In the genomic region with DNA sequence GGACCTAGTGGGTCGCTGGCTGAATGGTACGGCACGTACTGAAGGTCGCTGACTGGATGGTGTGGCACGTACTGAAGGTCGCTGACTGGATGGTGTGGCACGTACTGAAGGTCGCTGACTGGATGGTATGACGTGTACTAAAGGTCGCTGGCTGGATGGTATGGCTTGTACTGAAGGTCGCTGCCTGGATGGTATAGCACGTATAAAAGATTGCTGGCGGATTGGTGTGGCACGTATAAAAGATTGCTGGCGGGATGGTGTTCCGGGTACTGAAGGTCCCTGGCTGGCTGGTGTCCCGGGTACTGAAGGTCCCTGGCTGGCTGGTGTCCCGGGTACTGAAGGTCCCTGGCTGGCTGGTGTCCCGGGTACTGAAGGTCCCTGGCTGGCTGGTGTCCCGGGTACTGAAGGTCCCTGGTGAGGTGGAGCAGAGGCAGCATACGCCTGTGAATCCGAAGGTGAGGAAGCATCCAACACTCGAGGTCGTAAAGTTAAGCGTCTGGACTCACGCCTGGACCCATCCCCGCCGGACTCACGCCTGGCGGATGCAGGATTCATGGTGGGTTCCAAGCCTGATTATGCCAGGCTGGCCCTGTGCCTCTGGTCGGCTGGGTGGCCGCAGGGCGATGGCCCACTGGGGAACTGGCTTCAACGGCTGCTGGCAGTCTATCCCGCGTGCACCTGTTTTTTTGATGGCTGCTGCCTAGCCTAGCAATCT, we compare ENCODE assay signal across 18 mouse cellular contexts. TPM values are rescaled to one million over a fixed set of nuclear protein-coding genes. Genes with fewer than 3 reads are reported as not detected.
A peak's percentile ranks its signal among the peaks of the same experiment; 100 is the strongest.
DNase-seq lines count a peak whose midpoint lies in the region; ATAC-seq lines count a peak whose summit lies in the region.
"Not testable (repeated sequence)": the region's sequence is repeated elsewhere in the genome, so short reads cannot be mapped to it uniquely, and the experiment has no call there.
"Had no signal": no experiment of that assay in that cellular context is flagged by ENCODE, and none has a peak within 500 bp of the region (broad histone marks: within the 10 kb centered on the region; RNA-seq: fewer than 3 reads in every experiment).

TSS of gene Gm45711 (minus strand) at position 641 of the 715 bp plus-strand sequence.
TSS of gene Cmtm1 (minus strand) at position 705 of the 715 bp plus-strand sequence.

- intact Hi-C loops in left cerebral cortex, postnatal 25 days (cut with DNase I) = not testable (repeated sequence)

- not testable (repeated sequence) for H3K9me3 ChIP-seq in ES-E14 (ENCODE audit: control insufficient read depth, insufficient read depth, low read depth, low read length); heart, embryonic 10.5 days; intestine, embryonic 16.5 days (ENCODE audit: control insufficient read depth, low read length)

- not testable (repeated sequence) for H3K27ac ChIP-seq in ES-E14 (ENCODE audit: insufficient read depth, low read depth, low read length, poor library complexity, severe bottlenecking); heart, embryonic 10.5 days; intestine, embryonic 16.5 days (ENCODE audit: low read length)

- H3K4me3 ChIP-seq in ES-E14 (ENCODE audit: insufficient read depth in 1 of 2, low read depth in 1 of 2, low read length in 2 of 2, poor library complexity in 1 of 2, severe bottlenecking in 1 of 2) = peak within 1 kb of the TSS; percentile 19 to 20; a peak in 2 of 4 replicates
- H3K4me3 ChIP-seq in heart, embryonic 10.5 days; intestine, embryonic 16.5 days (ENCODE audit: low read length): not testable (repeated sequence)

- ATAC-seq in intestine, embryonic 16.5 days = peak; percentile 59

- not testable (repeated sequence) for DNase-seq in ES-E14 (ENCODE audit: low read depth, low spot score)
- peak; percentile 78 to 85 for DNase-seq in adrenal gland, postnatal 36 days
- DNase-seq in cerebellum, adult 9-11 months = peak; percentile 49
- peak; percentile 63 for DNase-seq in gastrocnemius, postnatal 10 days
- DNase-seq in heart, embryonic 10.5 days (ENCODE audit: low spot score) = peak; percentile 35
- peak; percentile 3 to 18 for DNase-seq in left cerebral cortex, postnatal 25 days (ENCODE audit: low spot score in 2 of 2)
- DNase-seq in right cerebral cortex, postnatal 10 days (ENCODE audit: low spot score in 2 of 2) = peak; percentile 33 to 47

- in situ Hi-C loops in ES-E14 (cut with MboI; ENCODE audit: low sequenced_read_pairs in 2 of 2, unreplicated experiment in 2 of 2) = not testable (repeated sequence)

- not testable (repeated sequence) for H3K27me3 ChIP-seq in heart, embryonic 10.5 days (ENCODE audit: insufficient read depth, poor library complexity, severe bottlenecking); intestine, embryonic 16.5 days (replicated peaks; ENCODE audit: control insufficient read depth, insufficient read depth, low read length)

- not testable (repeated sequence) for H3K36me3 ChIP-seq in ES-E14 (ENCODE audit: control insufficient read depth, insufficient read depth, low read length, poor library complexity, severe bottlenecking); heart, embryonic 10.5 days; intestine, embryonic 16.5 days (ENCODE audit: control insufficient read depth, insufficient read depth, low read length)

- H3K4me2 ChIP-seq in intestine, embryonic 16.5 days (ENCODE audit: low read depth, low read length) = not testable (repeated sequence)

- not testable (repeated sequence) for H3K4me1 ChIP-seq in ES-E14 (ENCODE audit: control insufficient read depth in 2 of 2, insufficient read depth in 2 of 2, low read length in 2 of 2, poor library complexity in 1 of 2); heart, embryonic 10.5 days; intestine, embryonic 16.5 days (ENCODE audit: control insufficient read depth, insufficient read depth, low read length)

- 83% methylated on average over 36 of the region's 36 CpGs for WGBS in heart, embryonic 10.5 days
- 85% methylated on average over 36 of the region's 36 CpGs for WGBS in intestine, embryonic 16.5 days

- H3K9ac ChIP-seq in ES-E14 (ENCODE audit: insufficient read depth, low read depth, low read length, poor library complexity, severe bottlenecking); intestine, embryonic 16.5 days (ENCODE audit: low read depth, low read length): not testable (repeated sequence)

RNA-seq across cellular contexts. Expression of gene Gm45711, which starts in this region (rescaled TPM):
- not detected in 2 replicates for total RNA-seq in ES-E14 (2012; rRNA removed)
- total RNA-seq in adrenal gland, postnatal 36 days (2021) = not detected
- not detected for total RNA-seq in gastrocnemius, postnatal 10 days (2021)
- polyA plus RNA-seq in heart, embryonic 10.5 days (2016; fragmentation: Nextera tagmentation; extraction: Ambion mirVana) = not detected in 2 replicates
- polyA plus RNA-seq in intestine, embryonic 16.5 days (2015; fragmentation: Nextera tagmentation; extraction: Ambion mirVana) = not detected in 2 replicates
- not detected for total RNA-seq in left cerebral cortex, postnatal 25 days (2021)
- total RNA-seq: adrenal gland, postnatal 4 days; gastrocnemius, postnatal 4 days; heart, postnatal 4 days; left cerebral cortex, postnatal 14 days had no signal
- polyA plus RNA-seq: embryonic facial prominence, embryonic 10.5 days; forebrain, embryonic 16.5 days; liver, embryonic 12.5 days; lung, embryonic 15.5 days; midbrain, embryonic 14.5 days; urinary bladder, adult 2 months had no signal

RNA-seq across cellular contexts. Expression of gene Cmtm1, which starts in this region (rescaled TPM):
- not detected in 2 replicates for total RNA-seq in ES-E14 (2012; rRNA removed)
- total RNA-seq in adrenal gland, postnatal 36 days (2021) = not detected
- not detected for total RNA-seq in gastrocnemius, postnatal 10 days (2021)
- polyA plus RNA-seq in heart, embryonic 10.5 days (2016; fragmentation: Nextera tagmentation; extraction: Ambion mirVana) = not detected in 2 replicates
- not detected in 2 replicates for polyA plus RNA-seq in intestine, embryonic 16.5 days (2015; fragmentation: Nextera tagmentation; extraction: Ambion mirVana)
- not detected for total RNA-seq in left cerebral cortex, postnatal 25 days (2021)
- total RNA-seq: adrenal gland, postnatal 4 days; gastrocnemius, postnatal 4 days; heart, postnatal 4 days; left cerebral cortex, postnatal 14 days had no signal
- polyA plus RNA-seq: embryonic facial prominence, embryonic 10.5 days; forebrain, embryonic 16.5 days; liver, embryonic 12.5 days; lung, embryonic 15.5 days; midbrain, embryonic 14.5 days; urinary bladder, adult 2 months had no signal

Comparison
In these comparisons a context has a peak if more than half of its experiments do, and no peak if none do; other contexts are left out.
1. Peak in DNase-seq in adrenal gland, postnatal 36 days; RNA of the genes that start here not detected or under 1 TPM.
2. Peak in DNase-seq in gastrocnemius, postnatal 10 days; RNA of the genes that start here not detected or under 1 TPM.
3. Peak in DNase-seq in heart, embryonic 10.5 days; RNA of the genes that start here not detected or under 1 TPM.
4. Peak in ATAC-seq in intestine, embryonic 16.5 days; RNA of the genes that start here not detected or under 1 TPM.
5. Peak in DNase-seq in left cerebral cortex, postnatal 25 days; RNA of the genes that start here not detected or under 1 TPM.